Mouse (Mus musculus) liver, adult 2 months (tissue): ENCODE measurements around the gene Gm20479. TPM values are rescaled to one million over a fixed set of nuclear protein-coding genes. Genes with fewer than 3 reads are reported as not detected.

Experiments
- DNase-seq: peaks from one replicate; pipeline ENCODE4 v3.0.0-alpha.2; 2011; ENCODE audit warnings: low read depth, low spot score; ENCODE audit errors: extremely low read depth
- H3K27ac ChIP-seq: fragments of 200-500 bp; replicated peaks from 2 replicates; pipeline ENCODE4 v1.5.1; 2012; ENCODE audit warnings: low read depth, mild to moderate bottlenecking, control low read depth, inconsistent platforms, low read length; ENCODE audit not compliant: insufficient read depth
- H3K27me3 ChIP-seq: fragments of 200-500 bp; 2 replicates; pipeline ENCODE4 v1.6.1; 2012; ENCODE audit warnings: mild to moderate bottlenecking, moderate library complexity, low read length, inconsistent platforms; ENCODE audit not compliant: control insufficient read depth, insufficient read depth
- H3K36me3 ChIP-seq: fragments of 200-500 bp; 2 replicates; pipeline ENCODE4 v1.6.1; 2012; ENCODE audit warnings: low read length, inconsistent platforms; ENCODE audit not compliant: control insufficient read depth, insufficient read depth
- H3K4me1 ChIP-seq: fragments of 200-500 bp; 2 replicates; pipeline ENCODE4 v1.6.1; 2011; ENCODE audit warnings: low read length; ENCODE audit not compliant: control insufficient read depth, insufficient read depth
- H3K4me3 ChIP-seq: fragments of 200-500 bp; 2 replicates; pipeline ENCODE4 v1.5.1; 2011; ENCODE audit warnings: low read depth, mild to moderate bottlenecking, control low read depth, low read length, moderate library complexity; ENCODE audit not compliant: insufficient read depth
- H3K79me2 ChIP-seq: fragments of 200-500 bp; 2 replicates; pipeline ENCODE4 v1.6.1; 2012; ENCODE audit warnings: inconsistent platforms, mild to moderate bottlenecking, low read length, moderate library complexity; ENCODE audit not compliant: control insufficient read depth, insufficient read depth
- H3K9ac ChIP-seq: fragments of 200-500 bp; 2 replicates; pipeline ENCODE4 v1.6.1; 2012; ENCODE audit warnings: low read depth, mild to moderate bottlenecking, control low read depth, inconsistent platforms, low read length
- CTCF ChIP-seq: fragments of 200-500 bp; IDR thresholded peaks from 2 replicates; pipeline ENCODE4 v1.5.1; 2011; ENCODE audit warnings: low read depth, low read length, control low read depth
- POLR2A ChIP-seq: fragments of 200-500 bp; IDR thresholded peaks from 2 replicates; pipeline ENCODE4 v1.6.1; 2011; ENCODE audit warnings: low read length, control low read depth; ENCODE audit not compliant: insufficient read depth; ENCODE audit errors: extremely low read depth
- WGBS: fragments of 180-500 bp; shearing (Covaris S2); methylation state at CpG from one replicate; pipeline ENCODE4 v1.1.7; 2018; 5-methylcytosine and 5-hydroxymethylcytosine counted together
- polyA plus RNA-seq: library from polyadenylated mRNA; depleted of rRNA; stranded (reverse); fragments of >200 nt; gene quantifications from 2 replicates; pipeline ENCODE4 v1.2.3, GENCODE M21; 2012
- total RNA-seq: library from RNA; depleted of rRNA; stranded (reverse); fragments of >200 nt; gene quantifications from 2 replicates; pipeline ENCODE4 v1.2.3, GENCODE M21; 2014

The Gm20479 gene
- total and polyA plus RNA-seq, 2 experiments = not detected

- Histone ChIP-seq H3K4me3 (no peak overlapping the region), H3K9ac (no peak overlapping the region), H3K4me1 (no peaks in the 10 kb centered on the region), H3K27me3 (no peaks in the 10 kb centered on the region), H3K27ac (no peak overlapping the region), H3K36me3 (no peaks in the 10 kb centered on the region), H3K79me2 (no peaks in the 10 kb centered on the region)
- no peak for DNase-seq
- peak; percentile 87 for TF ChIP-seq CTCF
- TF ChIP-seq POLR2A = no peak
- 42% methylated on average over 4 of the region's 4 CpGs for WGBS
These were observed 27.5 kb upstream of the Gm20479 start for GRCm38 (mm10) chr7:27384731-27385130.

- H3K9ac ChIP-seq = no peak overlapping the region
- no peaks in the 10 kb centered on the region for H3K27me3 ChIP-seq
- no peak for DNase-seq
- TF ChIP-seq CTCF = no peak
- no peak for TF ChIP-seq POLR2A
- H3K79me2 ChIP-seq = no peaks in the 10 kb centered on the region
- H3K4me3 ChIP-seq = no peak overlapping the region
- no peaks in the 10 kb centered on the region for H3K36me3 ChIP-seq
- 94% methylated on average over 5 of the region's 5 CpGs for WGBS
- H3K27ac ChIP-seq = no peak overlapping the region
- no peaks in the 10 kb centered on the region for H3K4me1 ChIP-seq
These were observed 26.9 kb upstream of the Gm20479 start for GRCm38 (mm10) chr7:27384134-27384533.

- Histone ChIP-seq H3K4me1 (no peaks in the 10 kb centered on the region), H3K79me2 (no peaks in the 10 kb centered on the region), H3K27ac (no peak overlapping the region), H3K36me3 (no peaks in the 10 kb centered on the region), H3K4me3 (no peak overlapping the region), H3K27me3 (no peaks in the 10 kb centered on the region), H3K9ac (no peak overlapping the region)
- 91% methylated on average over 1 of the region's 1 CpGs for WGBS
- no peak for DNase-seq
- TF ChIP-seq POLR2A (no peak), CTCF (no peak)
These were observed 26.0 kb upstream of the Gm20479 start for GRCm38 (mm10) chr7:27383233-27383632.

- Histone ChIP-seq H3K9ac (no peak overlapping the region), H3K27me3 (0 out of 2 replicates have a peak, but pooled peaks cover 3% of the 10 kb centered on the region), H3K79me2 (no peaks in the 10 kb centered on the region), H3K27ac (no peak overlapping the region), H3K36me3 (no peaks in the 10 kb centered on the region), H3K4me1 (no peaks in the 10 kb centered on the region), H3K4me3 (no peak overlapping the region)
- WGBS = 72% methylated on average over 4 of the region's 4 CpGs
- no peak for DNase-seq
- TF ChIP-seq CTCF = no peak
These were observed 24.3 kb upstream of the Gm20479 start for GRCm38 (mm10) chr7:27381560-27381959.

- H3K36me3 ChIP-seq = no peaks in the 10 kb centered on the region
- H3K27ac ChIP-seq = no peak overlapping the region
- H3K9ac ChIP-seq = no peak overlapping the region
- no peak overlapping the region for H3K4me3 ChIP-seq
- H3K27me3 ChIP-seq = 0 out of 2 replicates have a peak, but pooled peaks cover 4% of the 10 kb centered on the region
- TF ChIP-seq POLR2A = no peak
- no peak for TF ChIP-seq CTCF
- no peaks in the 10 kb centered on the region for H3K4me1 ChIP-seq
- DNase-seq = no peak
- no peaks in the 10 kb centered on the region for H3K79me2 ChIP-seq
- WGBS = 31% methylated on average over 1 of the region's 1 CpGs
These were observed 23.8 kb upstream of the Gm20479 start for GRCm38 (mm10) chr7:27381009-27381408.

- Histone ChIP-seq H3K27me3 (peaks cover 9% of the 10 kb centered on the region; the same call in 1 of the 2 replicates), H3K27ac (no peak overlapping the region), H3K4me1 (no peaks in the 10 kb centered on the region), H3K4me3 (no peak overlapping the region), H3K9ac (no peak overlapping the region), H3K36me3 (no peaks in the 10 kb centered on the region), H3K79me2 (no peaks in the 10 kb centered on the region)
- DNase-seq = no peak
- no peak for TF ChIP-seq CTCF
- TF ChIP-seq POLR2A = no peak
- 89% methylated on average over 6 of the region's 6 CpGs for WGBS
These were observed 22.6 kb upstream of the Gm20479 start for GRCm38 (mm10) chr7:27379836-27380235.
